Mouse (Mus musculus) gonadal fat pad, adult 2 months (tissue): ENCODE results near the gene Tubb4b. TPM values are rescaled to one million over a fixed set of nuclear protein-coding genes. Genes with fewer than 3 reads are reported as not detected.

Experiments used
- DNase-seq: peaks from one replicate; pipeline ENCODE4 v3.0.0-alpha.2; 2012; ENCODE audit warnings: low read depth
- polyA plus RNA-seq: library from polyadenylated mRNA; depleted of rRNA; stranded (reverse); fragments of >200 nt; gene quantifications from 2 replicates; pipeline ENCODE4 v1.2.3, GENCODE M21; 2012

Gene Tubb4b
- polyA plus RNA-seq, 1 experiment: 584 TPM

DNA sequence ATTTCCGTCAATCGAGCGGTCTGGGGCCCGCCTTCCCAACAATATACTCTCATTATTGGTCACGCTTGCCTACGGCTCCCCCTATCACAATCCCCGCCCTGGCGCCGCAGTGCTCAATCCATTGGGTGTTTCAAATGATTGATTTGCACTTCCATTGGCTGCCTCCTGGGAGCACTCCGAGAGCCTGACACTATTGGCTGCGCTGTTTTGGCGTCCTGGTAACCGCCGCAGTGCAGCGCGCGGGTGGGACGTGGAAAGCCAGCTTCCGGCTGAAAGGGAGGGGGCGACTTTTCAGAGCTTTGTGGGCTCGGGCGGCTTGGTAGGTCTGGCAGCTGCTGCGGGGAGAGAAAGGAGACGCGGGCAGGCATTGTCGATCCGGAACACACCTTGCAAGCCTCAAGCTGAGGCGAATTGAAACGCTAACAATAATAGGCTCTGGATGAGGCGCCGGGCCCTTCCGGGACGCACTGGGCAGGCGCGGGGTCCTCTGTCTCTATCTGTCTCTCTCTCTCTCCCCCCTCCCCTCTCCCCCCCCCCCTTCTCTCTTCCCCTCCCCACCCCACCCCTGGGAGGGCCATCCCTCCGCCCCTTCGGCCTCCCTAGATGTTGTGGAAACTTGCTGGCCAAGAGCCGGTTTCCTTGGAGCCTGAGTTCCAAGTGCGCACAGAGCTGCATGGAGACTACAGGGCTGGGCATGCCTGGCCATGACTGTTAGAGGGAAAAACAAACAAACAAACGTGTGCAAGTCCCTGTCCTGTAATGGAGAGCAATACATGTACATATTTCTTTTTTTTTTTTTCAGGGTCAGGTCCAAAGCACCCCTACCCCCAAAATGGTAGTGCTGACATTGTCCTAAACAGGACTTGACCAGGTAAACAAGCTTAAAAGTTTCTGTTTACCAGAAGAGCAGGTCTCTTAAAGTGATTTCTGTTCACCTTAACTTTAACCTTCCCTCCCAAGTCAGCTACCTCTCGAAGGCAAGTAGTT lies 557 bp upstream of the Tubb4b start:
- peak; percentile 98 for DNase-seq

DNA sequence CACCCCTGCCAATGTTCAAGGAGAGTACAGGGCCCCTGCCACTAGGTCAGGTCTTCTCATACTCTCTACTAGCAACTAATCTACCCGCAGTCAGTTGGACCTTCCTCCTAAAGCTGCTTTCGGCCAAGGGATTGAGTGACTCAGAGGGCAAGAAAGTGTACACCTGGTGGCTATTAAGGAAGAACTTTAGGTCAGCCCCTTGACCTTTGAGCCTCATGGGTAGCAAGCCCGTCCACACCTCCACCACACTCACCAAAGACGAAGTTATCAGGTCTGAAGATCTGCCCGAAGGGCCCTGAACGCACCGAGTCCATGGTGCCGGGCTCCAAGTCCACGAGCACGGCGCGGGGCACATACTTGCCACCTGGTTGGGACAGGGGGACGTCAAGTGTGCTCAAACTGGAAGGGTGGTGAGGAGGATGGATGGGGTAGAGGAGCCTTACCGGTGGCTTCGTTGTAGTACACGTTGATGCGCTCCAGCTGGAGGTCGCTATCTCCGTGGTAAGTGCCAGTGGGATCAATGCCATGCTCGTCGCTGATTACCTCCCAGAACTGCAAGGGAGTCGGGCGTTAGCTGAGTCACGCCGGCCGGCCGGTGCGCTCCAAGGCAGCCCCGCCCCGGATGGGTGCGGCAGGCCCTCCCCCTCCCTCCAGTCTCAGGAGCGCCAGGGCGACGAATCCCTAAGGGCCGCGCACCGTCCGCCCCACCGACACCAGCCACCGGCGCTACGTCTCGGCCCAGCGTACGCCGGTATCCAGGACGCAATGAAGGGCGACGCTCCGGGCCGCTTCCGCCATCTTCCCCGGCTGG lies 616 bp downstream of the Tubb4b start:
- DNase-seq: no peak

DNA sequence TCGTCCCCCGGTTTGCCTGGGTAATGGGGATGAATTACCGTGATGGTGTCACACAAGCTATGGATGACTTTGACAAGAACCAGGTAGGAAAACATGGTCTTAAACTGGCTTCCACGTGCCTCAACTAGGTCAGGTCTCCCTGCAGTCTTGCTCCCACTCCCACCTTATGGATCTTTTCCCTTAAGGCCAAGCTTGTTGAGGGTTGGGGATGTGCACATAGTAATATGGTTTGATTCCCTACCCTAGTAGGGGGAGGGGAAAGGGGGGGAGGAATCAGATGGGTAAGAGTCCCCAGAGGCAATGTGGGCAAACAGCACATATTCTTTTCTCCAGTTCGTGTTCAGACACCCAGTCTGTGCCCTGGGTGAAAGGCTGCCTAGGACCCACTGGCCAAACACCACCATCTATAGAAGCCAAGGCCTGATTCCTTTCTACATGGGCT lies 3.1 kb downstream of the Tubb4b start:
- no peak for DNase-seq

DNA sequence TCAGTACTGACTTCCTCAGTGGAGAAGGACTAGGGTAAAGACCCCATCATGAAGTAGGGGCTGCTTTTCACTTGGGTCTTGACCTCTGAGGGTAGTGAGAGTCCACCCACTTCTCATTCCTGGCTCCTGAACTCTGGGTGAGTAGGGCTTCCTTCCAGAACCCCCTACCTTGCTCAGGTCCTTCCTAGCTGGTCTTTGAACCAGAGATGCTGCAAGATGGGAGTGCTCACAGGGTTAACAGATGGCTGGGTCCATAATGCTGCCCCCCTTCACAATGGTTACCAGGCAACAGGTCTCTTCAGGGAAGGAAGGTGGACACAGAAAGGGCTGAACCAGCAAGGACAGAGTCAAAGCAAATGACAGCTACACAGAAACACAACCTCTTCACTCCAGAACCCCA lies 6.1 kb downstream of the Tubb4b start, which contains the start of gene Fam166a:
Gene Fam166a (plus strand): TSS at position 301 of the 400 bp plus-strand sequence.
- DNase-seq: no peak

DNA sequence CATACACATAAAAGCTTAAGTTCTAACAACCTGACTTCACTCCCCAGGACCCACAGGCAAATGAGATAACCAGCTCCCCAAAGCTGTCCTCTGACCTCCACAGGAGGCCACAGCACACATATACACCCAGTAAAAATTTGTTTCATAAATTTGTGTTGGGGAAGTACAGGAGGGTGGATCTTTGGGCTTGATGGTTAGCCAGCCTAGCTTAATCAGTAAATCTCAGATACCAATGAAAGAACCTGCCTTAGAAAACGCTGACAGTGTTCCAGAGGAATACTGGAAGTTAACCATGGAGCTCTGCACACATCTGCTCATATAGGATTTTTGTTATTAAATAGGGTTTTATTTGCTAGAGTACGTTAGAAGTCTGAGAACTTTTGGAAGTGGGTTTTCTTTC lies 6.8 kb downstream of the Tubb4b start:
- no peak for DNase-seq

DNA sequence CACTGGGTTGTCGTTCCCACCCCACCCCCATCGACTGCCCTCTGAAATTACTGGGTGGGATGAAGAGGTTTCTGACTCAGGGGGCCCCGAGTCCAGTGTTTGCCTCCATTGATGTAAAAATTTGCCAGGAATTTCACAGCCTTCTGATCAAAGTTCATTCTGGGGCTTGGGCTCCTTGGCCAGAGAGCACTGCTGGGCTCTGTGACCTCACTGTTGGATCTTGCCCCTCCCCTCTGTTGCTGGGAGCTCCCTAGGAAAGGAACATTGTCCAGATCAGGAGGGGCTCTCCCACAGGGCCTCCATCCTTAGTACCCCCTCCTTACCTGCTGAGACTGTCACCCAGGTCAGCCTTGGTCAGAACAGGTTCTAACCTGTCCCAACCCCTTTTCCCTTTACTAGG lies 10.1 kb downstream of the Tubb4b start, which contains the start of gene Stpg3:
Gene Stpg3 (minus strand): TSS at position 194 of the 400 bp plus-strand sequence.
- DNase-seq: no peak

DNA sequence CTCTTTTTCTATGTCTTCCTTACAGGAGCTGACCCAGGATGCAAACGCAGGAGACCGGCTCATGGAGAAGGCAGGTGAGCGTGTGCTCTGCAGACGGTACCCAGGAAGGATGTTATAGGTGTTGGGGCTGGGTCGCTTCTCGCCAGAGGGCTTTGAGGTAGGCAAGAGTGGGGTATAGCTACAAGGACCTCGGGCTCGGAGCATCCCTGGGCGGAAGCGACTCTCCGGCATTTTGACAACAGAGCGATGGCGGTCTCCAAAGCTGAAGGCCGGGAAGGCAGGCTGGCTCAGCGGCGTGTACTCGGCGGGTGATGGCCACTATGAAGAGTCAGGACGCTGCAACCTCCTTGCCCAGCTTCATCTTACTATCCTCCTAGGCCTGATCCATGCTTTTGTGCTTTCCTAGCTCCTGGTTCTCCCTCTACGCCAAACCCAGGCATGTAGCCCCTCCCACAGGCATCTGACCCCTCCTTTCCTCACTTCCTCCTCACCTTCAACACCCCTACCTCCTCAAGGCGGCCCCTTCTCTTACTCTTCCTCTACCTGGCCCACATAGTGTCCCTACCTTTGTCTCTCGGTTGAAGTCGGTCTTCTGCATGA lies 11.1 kb downstream of the Tubb4b start:
- no peak for DNase-seq

DNA sequence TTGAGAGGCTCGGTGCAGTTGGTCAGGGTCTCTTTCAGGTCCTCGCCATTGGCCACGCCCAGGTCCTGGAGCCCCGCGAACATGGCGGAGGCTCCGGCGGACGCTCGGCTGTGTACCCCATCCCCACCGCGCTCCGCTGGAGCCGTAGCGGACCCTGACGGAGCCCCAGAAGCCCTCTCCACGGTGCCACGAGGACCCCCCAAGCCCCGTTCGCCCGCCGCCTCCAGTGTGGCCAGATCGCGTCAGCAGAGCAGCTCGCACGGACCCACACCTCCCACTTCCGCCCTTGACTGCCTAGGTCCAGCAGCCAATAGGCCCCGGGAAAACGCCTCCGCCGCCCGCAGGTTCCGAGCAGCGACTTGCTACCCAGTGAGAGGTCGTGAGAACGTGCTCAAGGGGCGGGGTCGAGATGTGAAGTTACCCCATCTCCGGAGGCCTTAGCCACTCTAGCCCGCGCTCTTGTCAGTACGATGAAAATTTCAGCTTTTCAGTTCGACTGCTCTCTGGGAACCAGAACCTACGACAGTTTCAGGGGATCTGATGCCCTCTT lies 13.3 kb downstream of the Tubb4b start, which contains the start of gene Nelfb:
Gene Nelfb (minus strand): TSS at position 369 of the 550 bp plus-strand sequence.
- DNase-seq: no peak

DNA sequence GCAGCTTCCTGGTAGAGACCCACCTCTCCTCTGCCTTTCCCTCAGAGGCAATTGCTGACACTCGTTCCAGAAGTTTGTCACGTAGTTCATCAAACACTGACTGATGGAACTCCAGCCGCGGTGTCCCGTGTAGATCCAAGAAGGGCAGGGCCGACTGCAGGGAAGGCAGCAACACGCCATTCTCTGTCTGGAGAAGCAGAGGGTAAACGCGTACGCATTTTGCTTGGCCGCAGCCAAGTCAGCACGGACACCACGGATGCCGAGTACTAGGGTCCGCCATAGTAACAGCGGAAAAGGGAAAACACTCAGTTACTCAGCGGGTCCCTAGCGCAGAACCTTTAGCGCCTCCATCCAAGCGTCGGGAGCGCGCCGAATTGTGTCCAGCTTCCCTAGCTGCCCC lies 13.8 kb downstream of the Tubb4b start:
- no peak for DNase-seq

DNA sequence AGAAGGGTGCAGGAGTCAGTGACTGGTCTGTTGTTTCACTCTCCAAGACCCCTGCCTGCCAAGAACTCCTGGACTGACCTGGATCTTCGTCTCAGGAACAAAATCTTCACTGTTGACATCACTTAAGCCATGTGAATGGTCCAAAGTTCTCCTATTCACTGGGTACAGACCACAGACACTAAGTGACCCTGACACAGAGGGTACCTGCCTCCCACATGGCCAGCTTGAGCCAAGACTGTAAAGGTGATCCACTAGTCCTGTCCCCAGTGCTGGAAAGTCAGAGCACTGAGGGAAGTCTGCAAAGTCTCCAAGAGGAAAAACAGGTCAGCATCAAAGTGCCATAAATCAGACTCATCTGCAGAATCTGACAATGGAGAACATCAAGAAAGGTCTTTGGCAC lies 16.9 kb downstream of the Tubb4b start:
- DNase-seq: no peak

DNA sequence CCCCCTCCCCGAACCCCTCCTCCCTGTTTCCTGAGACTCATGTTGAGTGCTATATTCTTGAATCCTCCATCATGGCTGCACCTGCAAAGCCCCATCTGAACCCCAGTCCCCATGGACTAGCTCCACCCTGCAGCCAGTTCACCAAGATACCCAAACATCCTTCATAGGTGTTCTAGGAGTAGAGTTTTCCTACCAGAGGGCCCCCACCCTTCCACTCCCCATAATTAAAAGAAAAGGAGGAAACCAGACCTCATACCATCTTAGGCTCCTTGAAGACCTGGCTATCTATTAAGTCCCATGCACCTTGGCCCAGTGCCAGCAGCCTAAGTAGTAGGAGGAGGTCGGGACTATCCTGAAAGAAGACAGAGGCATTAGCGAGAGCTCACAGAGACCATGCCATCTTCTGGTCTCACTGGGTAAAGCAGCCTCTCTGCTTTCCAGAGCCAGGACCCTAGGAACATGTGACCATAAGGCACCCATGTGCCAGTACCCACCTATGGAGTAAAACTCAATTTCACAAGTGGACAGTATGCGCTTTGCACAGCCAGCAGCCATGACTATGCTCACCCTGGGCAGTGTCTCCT lies 20.8 kb downstream of the Tubb4b start:
- no peak for DNase-seq

DNA sequence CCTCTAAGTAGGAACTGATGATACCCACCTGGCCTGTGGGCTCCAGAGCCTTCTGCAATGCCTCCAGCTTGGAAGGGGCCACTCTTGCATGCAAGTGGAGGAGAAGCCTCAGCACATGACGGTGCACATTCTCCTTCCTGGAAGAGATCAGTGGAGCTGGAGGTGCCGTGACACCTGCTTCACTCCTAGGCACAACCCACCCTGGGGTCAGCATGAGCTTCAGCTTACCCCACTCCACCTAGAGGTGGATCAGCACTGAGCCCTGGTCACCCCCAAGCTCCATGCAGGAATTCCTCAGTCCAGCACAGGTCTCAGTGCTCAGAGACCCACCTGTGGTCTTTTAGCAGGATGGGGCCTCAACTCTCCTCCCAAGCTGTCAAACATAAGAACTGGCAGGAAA lies 23.9 kb downstream of the Tubb4b start:
- no peak for DNase-seq

DNA sequence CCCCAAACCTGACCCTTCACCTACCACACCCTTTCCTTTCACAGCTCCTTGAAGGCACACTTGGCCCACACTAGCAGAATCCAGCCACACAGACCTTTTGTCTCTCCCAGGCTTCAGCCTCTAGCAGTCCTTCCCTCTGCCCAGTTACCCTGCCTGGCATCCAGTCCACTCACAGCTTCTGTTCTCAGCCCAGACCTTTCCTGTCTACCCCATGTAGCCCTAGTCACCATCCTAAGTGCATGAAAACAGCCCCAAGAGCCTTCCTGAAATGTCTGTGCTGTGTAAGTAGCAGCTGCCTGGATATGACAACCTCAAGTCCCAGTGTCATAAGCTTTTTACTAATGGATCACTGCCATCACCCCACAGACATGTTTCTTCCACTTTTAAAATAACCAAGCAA lies 26.6 kb downstream of the Tubb4b start:
- no peak for DNase-seq

DNA sequence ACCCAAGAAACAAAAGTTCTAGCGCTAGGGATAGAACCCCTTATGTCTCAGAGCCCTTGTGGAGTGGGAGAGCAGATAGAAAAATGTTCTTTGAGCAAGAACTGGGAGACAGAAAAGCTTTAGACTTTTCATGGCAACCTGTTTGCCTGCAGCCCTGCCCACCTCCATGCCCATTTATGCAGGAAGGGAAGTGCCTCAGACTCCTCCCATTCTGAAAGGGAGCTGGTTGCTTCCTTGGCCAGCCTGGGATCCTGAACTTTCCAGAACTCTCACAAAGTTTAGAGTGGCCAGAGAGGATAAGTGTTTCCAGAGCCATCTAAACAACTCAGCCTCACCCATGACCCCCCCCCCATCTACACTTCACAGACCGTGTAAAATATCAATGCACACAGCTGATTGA lies 27.3 kb downstream of the Tubb4b start:
- no peak for DNase-seq

DNA sequence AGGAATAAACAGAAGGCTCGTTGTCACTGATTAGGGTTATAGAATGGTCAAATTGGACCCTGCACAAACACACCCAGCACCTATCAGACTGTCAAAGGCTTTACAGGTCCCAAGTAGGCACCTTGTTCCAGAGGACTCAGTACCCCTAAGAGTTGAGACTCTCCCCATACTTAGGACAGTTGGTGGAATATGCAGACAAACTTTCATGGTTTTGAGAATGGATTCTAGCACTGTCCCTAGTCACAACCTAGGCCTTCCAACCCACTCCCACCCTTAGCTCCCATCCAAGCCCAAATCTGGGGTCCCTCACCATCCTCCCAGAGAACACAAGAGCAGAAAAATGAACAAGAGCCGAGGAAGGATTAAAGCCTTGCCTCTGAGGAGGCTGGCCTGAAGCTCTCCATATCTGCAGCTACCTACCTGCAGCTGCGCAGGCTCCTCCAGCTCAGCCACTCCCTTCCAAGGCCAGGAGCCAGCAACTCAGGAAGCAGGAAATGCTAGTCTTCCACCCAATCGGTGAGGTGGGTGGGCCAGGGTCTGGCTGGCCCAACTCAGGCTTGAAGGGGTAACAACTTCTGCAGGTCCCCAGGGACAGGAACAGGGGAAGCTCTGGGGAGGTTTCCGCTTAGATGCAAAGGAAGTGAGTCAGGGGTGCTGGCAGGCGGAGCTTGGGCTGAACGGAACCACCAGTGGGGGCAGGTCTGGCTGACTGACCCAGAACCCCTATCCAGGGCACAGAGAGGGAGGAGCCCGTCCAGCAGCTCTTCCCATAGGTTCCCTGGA lies 28.1 kb downstream of the Tubb4b start, which contains the start of gene Tor4a:
Gene Tor4a (minus strand): TSS at position 715 of the 783 bp plus-strand sequence.
- DNase-seq: no peak

DNA sequence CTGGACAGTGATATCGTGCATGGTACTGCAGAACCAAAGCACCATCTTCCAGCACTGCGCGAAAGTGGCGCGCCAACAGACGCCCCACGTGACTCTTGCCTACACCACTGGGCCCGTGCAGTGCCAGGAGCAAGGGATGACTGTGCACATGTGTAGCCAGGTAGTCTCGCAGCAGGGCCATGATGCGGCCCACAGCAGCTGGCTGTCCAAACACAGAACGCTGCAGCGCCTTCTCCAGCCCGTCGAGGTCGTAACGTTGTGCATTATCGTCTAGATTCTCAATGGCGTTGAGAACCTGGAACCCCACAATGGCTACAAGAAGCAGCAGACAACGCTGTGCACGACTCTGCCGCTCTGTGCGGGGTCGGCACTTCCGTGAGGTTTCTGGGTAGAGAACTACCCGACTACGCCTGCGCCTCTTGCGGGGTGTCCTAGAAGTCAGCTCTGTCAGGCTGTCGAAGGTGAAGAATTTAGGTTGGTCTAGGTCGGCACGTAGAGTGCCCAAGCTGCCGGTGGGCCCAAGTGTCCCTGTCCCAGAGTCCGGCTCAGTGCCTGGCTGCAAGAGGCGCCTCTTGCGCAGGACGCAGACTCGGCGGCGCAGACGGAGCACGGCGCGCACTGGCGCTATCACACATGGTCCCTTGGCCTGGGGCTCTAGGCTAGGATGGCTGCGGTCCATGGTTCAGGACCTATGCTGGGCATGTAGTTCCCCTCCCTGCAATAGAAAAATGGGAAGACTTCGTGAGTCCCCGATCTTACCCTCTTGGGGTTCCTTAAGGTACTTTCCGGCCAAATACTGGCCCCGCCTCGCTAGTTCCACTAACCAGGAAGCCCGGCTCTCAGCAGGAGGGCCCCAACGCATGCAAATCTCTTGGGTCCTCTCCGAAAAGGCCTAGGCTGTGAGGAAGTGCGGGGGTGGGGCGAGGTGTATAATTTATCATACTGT lies 29.0 kb downstream of the Tubb4b start:
- no peak for DNase-seq

DNA sequence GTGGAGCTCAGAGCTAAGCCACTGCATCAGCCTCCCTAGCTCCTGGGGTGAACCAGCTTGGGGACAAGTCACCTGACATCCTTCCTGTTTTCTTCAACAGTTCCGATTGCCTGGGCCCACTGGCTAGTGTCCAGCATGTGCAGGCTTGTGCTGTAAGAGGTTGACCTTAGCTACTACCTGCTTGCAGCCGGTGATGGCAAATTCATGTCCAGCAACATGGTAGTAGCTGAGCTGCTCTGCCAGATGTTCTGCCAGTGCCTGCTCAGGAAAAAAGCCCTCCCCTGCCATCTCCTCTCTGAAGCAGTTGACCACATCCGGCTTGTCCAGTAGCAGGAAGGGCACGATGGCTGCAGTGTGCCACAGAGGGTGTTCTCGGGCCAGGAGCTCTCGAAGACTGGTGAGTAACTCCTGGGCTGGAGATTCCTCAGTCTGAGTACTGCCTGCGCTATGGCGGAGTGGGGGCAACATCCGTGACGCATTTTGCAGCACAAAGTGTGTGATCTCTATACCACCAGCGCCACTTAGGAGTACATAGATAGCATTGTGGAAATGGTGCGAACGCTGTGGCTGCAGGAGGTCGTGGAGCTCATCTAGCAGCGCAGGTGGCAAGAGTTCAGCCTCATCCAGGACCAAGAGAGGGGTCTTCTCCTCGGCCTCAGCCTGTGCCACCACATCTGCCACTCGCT lies 29.9 kb downstream of the Tubb4b start:
- DNase-seq: no peak

DNA sequence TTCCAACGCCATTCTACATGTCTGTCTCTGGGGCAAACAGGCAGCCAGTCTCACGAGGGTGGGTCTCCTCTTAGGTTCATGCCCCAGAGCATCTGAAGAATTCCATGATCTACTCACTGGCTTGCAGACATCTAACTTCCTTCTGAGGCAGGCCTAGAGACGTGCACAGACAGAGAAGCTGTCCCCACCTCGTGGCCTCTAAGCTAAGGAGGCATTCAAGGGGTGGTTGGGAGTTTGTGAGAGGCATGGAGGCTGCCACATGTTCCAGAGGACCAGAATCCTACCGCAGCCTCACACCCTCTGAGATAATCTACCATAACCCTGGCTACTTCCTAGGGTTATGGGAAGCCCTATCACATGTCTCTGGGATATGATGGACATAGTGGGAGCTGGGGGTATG lies 30.5 kb downstream of the Tubb4b start:
- no peak for DNase-seq

DNA sequence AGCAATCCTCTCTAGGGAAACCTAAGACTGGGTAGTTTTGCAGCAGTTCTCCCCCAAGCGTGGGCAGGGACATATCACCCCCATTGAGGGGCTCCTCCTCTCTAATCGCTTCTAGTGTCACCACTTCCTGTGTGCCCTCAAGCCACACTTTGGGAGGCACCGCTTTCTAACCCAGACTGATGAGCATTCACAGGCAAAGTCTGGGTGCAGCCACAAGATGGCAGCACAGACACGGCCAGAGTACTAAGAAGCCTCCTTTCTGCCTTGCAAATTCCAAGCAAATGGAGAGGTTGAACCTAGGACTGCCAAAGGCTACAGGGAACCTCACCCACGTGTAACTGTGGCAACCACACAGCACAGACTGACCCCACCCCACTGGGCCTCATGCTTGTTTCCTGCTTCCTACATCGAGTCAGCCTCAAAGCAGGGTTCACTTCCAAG lies 31.2 kb downstream of the Tubb4b start:
- DNase-seq: no peak
